Mouse (Mus musculus): ENCODE measurements at regions not wholly inside any gene's neighbourhood (a gene's known extent, or its start where the extent isn't known, plus 50 kb on each side); places are given as distances from the start of the nearest gene placed in this dataset.

- no peak for DNase-seq (ENCODE audit: low read depth)
Measured at GRCm38 (mm10) chr14:89405011-89405712, 934.0 kb upstream of the Pcdh20 start.

- DNase-seq (ENCODE audit: low read depth): no peak
Measured at GRCm38 (mm10) chr14:89402568-89403339, 931.6 kb upstream of the Pcdh20 start.

GRCm38 (mm10) chr14:89357050-89357749, 886.0 kb upstream of the Pcdh20 start:
- DNase-seq (ENCODE audit: low read depth): no peak

GRCm38 (mm10) chr14:89347972-89348371, 876.8 kb upstream of the Pcdh20 start:
- DNase-seq (ENCODE audit: low read depth): peak; percentile 5

GRCm38 (mm10) chr14:89325116-89325515, 853.9 kb upstream of the Pcdh20 start:
- DNase-seq (ENCODE audit: low read depth): no peak

- DNase-seq (ENCODE audit: low read depth): no peak
Measured at GRCm38 (mm10) chr14:89308506-89308905, 837.3 kb upstream of the Pcdh20 start.
